Mouse (Mus musculus): Measurements from ENCODE around the gene Gm45785. TPM values are rescaled to one million over a fixed set of nuclear protein-coding genes. Genes with fewer than 3 reads are reported as not detected.
A peak's percentile ranks its signal among the peaks of the same experiment; 100 is the strongest.

The Gm45785 gene
- polyA plus RNA-seq, 1 experiment from 2014 or later: not detected

GRCm38 (mm10) chr7:140843806-140844205, 12.3 kb downstream of the Gm45785 start:
- WGBS (ENCODE audit: insufficient replicate concordance): 54% methylated on average over 7 of the region's 7 CpGs
- Histone ChIP-seq H3K9ac (ENCODE audit: low read depth, low read length) (no peak overlapping the region), H3K27me3 (ENCODE audit: control insufficient read depth, insufficient read depth, low read depth, low read length) (peaks cover 6% of the 10 kb centered on the region)

DNA sequence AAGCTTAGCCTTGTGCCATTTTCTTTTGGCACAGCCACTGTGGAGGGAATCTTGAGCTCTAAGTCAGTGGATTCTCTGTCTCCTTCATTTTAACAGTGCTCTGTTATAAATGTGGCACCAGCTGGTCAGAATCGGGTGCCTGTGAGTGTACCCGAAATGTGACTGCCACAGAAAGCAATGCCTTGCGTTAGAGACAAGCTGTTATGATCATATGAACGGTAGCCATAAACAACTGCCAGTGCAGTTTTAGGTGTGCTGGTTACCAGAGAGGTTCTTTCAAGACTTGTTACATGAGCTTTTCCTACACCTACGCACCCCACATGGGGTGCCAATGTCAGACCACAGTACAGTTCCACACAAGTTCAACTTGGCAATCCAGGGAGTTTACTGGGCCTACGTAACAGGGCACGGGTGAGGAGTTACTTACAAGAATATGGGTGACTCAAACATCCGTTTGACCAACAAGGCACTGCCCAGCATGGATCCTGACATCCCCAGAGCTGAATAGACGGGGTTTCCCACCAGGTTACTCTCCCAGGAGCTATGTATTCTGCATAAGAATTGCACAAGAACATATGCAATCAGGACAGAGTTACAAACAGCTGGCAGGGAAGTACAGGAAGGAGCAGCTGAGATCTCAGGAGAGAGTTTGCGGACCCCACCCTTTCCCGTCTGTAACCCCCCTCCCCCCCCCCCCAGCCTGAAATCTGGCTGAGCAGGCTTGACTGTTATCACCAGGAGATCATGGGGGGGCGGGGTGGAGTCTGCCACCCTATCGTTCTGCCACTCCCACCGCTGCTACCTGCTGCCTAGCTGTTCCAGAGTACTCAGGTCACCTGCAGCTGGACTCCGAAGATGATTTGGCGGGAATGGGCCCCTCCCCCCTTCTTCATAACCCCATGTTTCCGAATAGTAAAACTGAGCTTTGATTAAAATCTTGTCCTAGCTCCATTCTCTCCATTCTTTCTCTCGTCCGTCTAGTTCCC, 15.1 kb downstream of the Gm45785 start:
- Histone ChIP-seq H3K9ac (ENCODE audit: low read depth, low read length) (no peak overlapping the region), H3K4me2 (ENCODE audit: low read depth, low read length) (no peak overlapping the region), H3K27me3 (ENCODE audit: control insufficient read depth, insufficient read depth, low read depth, low read length) (peaks cover 6% of the 10 kb centered on the region), H3K9me3 (replicated peaks; ENCODE audit: control insufficient read depth, low read length) (no peaks in the 10 kb centered on the region), H3K27ac (ENCODE audit: low read length) (no peak overlapping the region), H3K4me1 (ENCODE audit: control insufficient read depth, low read depth, low read length) (no peaks in the 10 kb centered on the region), H3K4me3 (ENCODE audit: low read depth, low read length) (no peak overlapping the region), H3K36me3 (ENCODE audit: control insufficient read depth, insufficient read depth) (no peaks in the 10 kb centered on the region)
- 32% methylated on average over 19 of the region's 19 CpGs for WGBS (ENCODE audit: insufficient replicate concordance)
- no peak for ATAC-seq (ENCODE audit: low read depth)

More at GRCm38 (mm10) chr7:140843806-140844205, 12.3 kb downstream of the Gm45785 start:
- no peak overlapping the region for H3K4me3 ChIP-seq (ENCODE audit: low read depth, low read length)
- no peaks in the 10 kb centered on the region for H3K4me1 ChIP-seq (ENCODE audit: control insufficient read depth, low read depth, low read length)
- H3K9me3 ChIP-seq (replicated peaks; ENCODE audit: control insufficient read depth, low read length): no peaks in the 10 kb centered on the region
- H3K27ac ChIP-seq (ENCODE audit: low read length): no peak overlapping the region
- H3K36me3 ChIP-seq (ENCODE audit: control insufficient read depth, insufficient read depth): no peaks in the 10 kb centered on the region
- no peak overlapping the region for H3K4me2 ChIP-seq (ENCODE audit: low read depth, low read length)
- no peak for ATAC-seq (ENCODE audit: low read depth)

DNA sequence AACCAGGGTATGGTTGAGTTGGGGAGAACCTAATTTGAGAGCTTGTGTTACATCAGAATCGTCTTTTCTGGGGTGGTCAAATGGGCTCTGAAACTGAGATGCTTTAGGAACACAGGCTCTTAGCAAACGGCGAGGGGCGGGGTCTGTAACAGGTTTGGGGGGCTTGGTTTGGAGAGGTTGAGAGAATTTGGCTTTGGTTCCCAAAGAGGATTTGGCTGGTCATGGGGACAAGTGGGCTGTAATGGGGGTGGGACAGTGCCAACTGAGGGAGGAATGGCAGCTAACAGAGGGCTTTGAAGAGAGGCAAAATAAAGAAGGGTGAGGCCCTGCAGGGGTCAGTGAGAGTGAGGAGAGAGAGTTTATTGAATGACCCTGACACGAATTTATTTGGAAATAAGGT, 16.6 kb downstream of the Gm45785 start:
- Histone ChIP-seq H3K27ac (ENCODE audit: low read length) (no peak overlapping the region), H3K9me3 (replicated peaks; ENCODE audit: control insufficient read depth, low read length) (no peaks in the 10 kb centered on the region), H3K9ac (ENCODE audit: low read depth, low read length) (no peak overlapping the region), H3K4me1 (ENCODE audit: control insufficient read depth, low read depth, low read length) (no peaks in the 10 kb centered on the region; the same call in 1 of the 2 replicates), H3K36me3 (ENCODE audit: control insufficient read depth, insufficient read depth) (no peaks in the 10 kb centered on the region), H3K27me3 (ENCODE audit: control insufficient read depth, insufficient read depth, low read depth, low read length) (peaks cover 6% of the 10 kb centered on the region), H3K4me3 (ENCODE audit: low read depth, low read length) (no peak overlapping the region), H3K4me2 (ENCODE audit: low read depth, low read length) (no peak overlapping the region)
- 48% methylated on average over 5 of the region's 5 CpGs for WGBS (ENCODE audit: insufficient replicate concordance)
- ATAC-seq (ENCODE audit: low read depth): no peak

- H3K4me1 ChIP-seq (ENCODE audit: control insufficient read depth, low read depth, low read length): no peaks in the 10 kb centered on the region; the same call in 1 of the 2 replicates
- 71% methylated on average over 9 of the region's 9 CpGs for WGBS (ENCODE audit: insufficient replicate concordance)
- no peak overlapping the region for H3K4me2 ChIP-seq (ENCODE audit: low read depth, low read length)
- no peaks in the 10 kb centered on the region for H3K27me3 ChIP-seq (ENCODE audit: control insufficient read depth, insufficient read depth, low read depth, low read length)
- no peak overlapping the region for H3K27ac ChIP-seq (ENCODE audit: low read length)
- no peak for ATAC-seq (ENCODE audit: low read depth)
- no peak overlapping the region for H3K4me3 ChIP-seq (ENCODE audit: low read depth, low read length)
- no peaks in the 10 kb centered on the region for H3K9me3 ChIP-seq (replicated peaks; ENCODE audit: control insufficient read depth, low read length)
- H3K9ac ChIP-seq (ENCODE audit: low read depth, low read length): no peak overlapping the region
- H3K36me3 ChIP-seq (ENCODE audit: control insufficient read depth, insufficient read depth): no peaks in the 10 kb centered on the region
These were observed 19.7 kb downstream of the Gm45785 start for GRCm38 (mm10) chr7:140836243-140837115.

DNA sequence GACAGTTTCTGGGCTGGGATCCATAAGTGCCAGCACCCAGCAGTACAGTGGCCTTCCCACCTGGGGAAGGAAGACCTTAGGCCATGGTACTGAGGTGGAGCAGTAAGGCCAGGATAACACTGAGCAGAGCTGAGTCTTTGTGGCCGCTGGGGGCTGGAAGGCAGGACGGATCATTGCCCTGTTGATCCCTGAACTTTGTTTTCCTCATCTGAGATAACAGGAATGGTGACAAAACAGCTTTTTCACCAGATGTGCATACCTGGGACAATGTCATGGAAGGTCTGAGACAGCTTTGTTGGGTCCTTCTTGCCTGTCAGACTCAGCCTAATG, 20.4 kb downstream of the Gm45785 start:
- H3K9ac ChIP-seq (ENCODE audit: low read depth, low read length): peak overlapping the region; percentile 19; the same call in 1 of the 2 replicates
- H3K9me3 ChIP-seq (replicated peaks; ENCODE audit: control insufficient read depth, low read length): no peaks in the 10 kb centered on the region
- H3K4me3 ChIP-seq (ENCODE audit: low read depth, low read length): peak overlapping the region; percentile 15; the same call in 1 of the 2 replicates
- no peaks in the 10 kb centered on the region; the same call in 1 of the 2 replicates for H3K4me1 ChIP-seq (ENCODE audit: control insufficient read depth, low read depth, low read length)
- peak overlapping the region; percentile 23; the same call in 1 of the 2 replicates for H3K4me2 ChIP-seq (ENCODE audit: low read depth, low read length)
- H3K27ac ChIP-seq (ENCODE audit: low read length): peak overlapping the region; percentile 2; the same call in 1 of the 2 replicates
- 56% methylated on average over 2 of the region's 2 CpGs for WGBS (ENCODE audit: insufficient replicate concordance)
- H3K36me3 ChIP-seq (ENCODE audit: control insufficient read depth, insufficient read depth): no peaks in the 10 kb centered on the region
- peak; percentile 51 for ATAC-seq (ENCODE audit: low read depth)
- H3K27me3 ChIP-seq (ENCODE audit: control insufficient read depth, insufficient read depth, low read depth, low read length): no peaks in the 10 kb centered on the region

DNA sequence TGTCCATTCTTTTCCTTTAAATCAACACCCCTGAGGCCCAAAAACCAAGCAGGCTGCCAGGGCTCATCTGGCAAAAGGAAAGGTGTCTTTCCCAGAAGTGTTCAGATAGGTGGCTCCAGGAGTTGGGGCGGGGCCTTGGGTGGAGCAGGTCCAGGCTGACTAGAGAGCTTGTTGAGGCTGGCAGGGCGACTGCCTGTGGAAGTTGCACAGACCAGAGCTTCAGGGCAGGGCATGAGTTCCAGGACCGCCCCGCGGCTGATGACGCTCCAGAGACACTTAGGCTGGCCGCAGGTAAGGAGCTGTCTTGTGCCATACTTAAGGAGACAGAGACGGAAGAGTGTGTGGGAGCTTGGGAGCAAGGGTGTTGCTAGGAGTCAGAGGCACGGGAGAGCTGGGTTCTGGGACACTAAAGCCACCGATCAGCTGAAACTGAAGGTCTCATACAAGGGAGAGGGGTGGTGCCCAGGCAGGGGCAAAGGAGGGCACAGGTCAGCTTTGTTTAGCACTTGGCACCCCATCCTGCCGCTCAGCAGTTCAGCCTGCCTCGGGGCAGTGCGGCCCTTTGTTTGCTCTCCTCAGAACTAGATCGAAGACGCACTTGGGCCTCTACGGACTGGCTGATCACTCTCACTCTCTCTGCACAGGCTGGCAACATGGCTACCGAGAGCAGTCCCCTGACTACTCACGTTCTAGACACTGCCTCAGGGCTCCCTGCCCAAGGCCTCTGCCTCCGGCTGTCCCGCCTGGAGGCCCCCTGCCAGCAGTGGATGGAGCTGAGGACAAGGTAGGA, 21.0 kb downstream of the Gm45785 start, which contains the start of gene Urah:
Gene Urah (plus strand): TSS at position 51 of the 790 bp plus-strand sequence.
- peak within 1 kb of the TSS; percentile 19; the same call in 1 of the 2 replicates for H3K9ac ChIP-seq (ENCODE audit: low read depth, low read length)
- H3K9me3 ChIP-seq (replicated peaks; ENCODE audit: control insufficient read depth, low read length): no peaks in the 10 kb centered on the region
- H3K4me2 ChIP-seq (ENCODE audit: low read depth, low read length): peak within 1 kb of the TSS; percentile 23; the same call in 1 of the 2 replicates
- H3K27me3 ChIP-seq (ENCODE audit: control insufficient read depth, insufficient read depth, low read depth, low read length): no peaks in the 10 kb centered on the region
- no peaks in the 10 kb centered on the region for H3K36me3 ChIP-seq (ENCODE audit: control insufficient read depth, insufficient read depth)
- H3K4me3 ChIP-seq (ENCODE audit: low read depth, low read length): peak within 1 kb of the TSS; percentile 15
- peak within 1 kb of the TSS; percentile 2; the same call in 1 of the 2 replicates for H3K27ac ChIP-seq (ENCODE audit: low read length)
- H3K4me1 ChIP-seq (ENCODE audit: control insufficient read depth, low read depth, low read length): no peaks in the 10 kb centered on the region; the same call in 1 of the 2 replicates
- WGBS (ENCODE audit: insufficient replicate concordance): 43% methylated on average over 20 of the region's 20 CpGs
- peak; percentile 62 for ATAC-seq (ENCODE audit: low read depth)

GRCm38 (mm10) chr7:140833341-140833740, 22.8 kb downstream of the Gm45785 start:
- WGBS (ENCODE audit: insufficient replicate concordance): 61% methylated on average over 4 of the region's 4 CpGs
- no peaks in the 10 kb centered on the region for H3K9me3 ChIP-seq (replicated peaks; ENCODE audit: control insufficient read depth, low read length)
- H3K27me3 ChIP-seq (ENCODE audit: control insufficient read depth, insufficient read depth, low read depth, low read length): no peaks in the 10 kb centered on the region
- H3K36me3 ChIP-seq (ENCODE audit: control insufficient read depth, insufficient read depth): no peaks in the 10 kb centered on the region
- H3K27ac ChIP-seq (ENCODE audit: low read length): no peak overlapping the region
- no peak for ATAC-seq (ENCODE audit: low read depth)
- H3K4me3 ChIP-seq (ENCODE audit: low read depth, low read length): no peak overlapping the region
- H3K9ac ChIP-seq (ENCODE audit: low read depth, low read length): no peak overlapping the region
- H3K4me2 ChIP-seq (ENCODE audit: low read depth, low read length): no peak overlapping the region
- no peaks in the 10 kb centered on the region; the same call in 1 of the 2 replicates for H3K4me1 ChIP-seq (ENCODE audit: control insufficient read depth, low read depth, low read length)

DNA sequence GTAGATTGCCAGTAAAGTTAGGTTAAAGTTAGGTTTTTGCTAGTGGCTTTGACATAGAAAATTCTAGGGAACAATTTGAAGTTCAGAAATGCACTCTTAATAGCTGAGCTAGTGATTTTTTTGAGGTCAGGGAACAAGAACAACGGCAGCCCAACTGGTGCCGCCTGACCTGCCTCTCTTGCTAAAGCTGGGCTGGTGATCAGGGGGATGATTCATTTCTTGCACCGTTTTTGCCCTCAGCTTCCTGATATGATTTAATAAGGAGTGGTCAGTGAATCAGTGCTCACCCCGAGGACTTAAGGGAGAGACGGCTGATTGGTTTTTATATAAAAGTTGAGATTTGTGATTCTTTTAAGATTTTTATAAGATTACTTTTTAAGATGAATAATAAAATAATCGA, 24.7 kb downstream of the Gm45785 start:
- Histone ChIP-seq H3K27me3 (ENCODE audit: control insufficient read depth, insufficient read depth, low read depth, low read length) (no peaks in the 10 kb centered on the region), H3K9me3 (replicated peaks; ENCODE audit: control insufficient read depth, low read length) (no peaks in the 10 kb centered on the region), H3K4me1 (ENCODE audit: control insufficient read depth, low read depth, low read length) (no peaks in the 10 kb centered on the region; the same call in 1 of the 2 replicates), H3K4me2 (ENCODE audit: low read depth, low read length) (no peak overlapping the region), H3K4me3 (ENCODE audit: low read depth, low read length) (no peak overlapping the region), H3K36me3 (ENCODE audit: control insufficient read depth, insufficient read depth) (no peaks in the 10 kb centered on the region), H3K27ac (ENCODE audit: low read length) (no peak overlapping the region), H3K9ac (ENCODE audit: low read depth, low read length) (no peak overlapping the region)
- 48% methylated on average over 6 of the region's 6 CpGs for WGBS (ENCODE audit: insufficient replicate concordance)
- ATAC-seq (ENCODE audit: low read depth): no peak
